In genomic region chr5:77124817-77125283, GRCm38 (mm10) we compare ENCODE assay signal across 7 mouse cellular contexts. TPM values are rescaled to one million over a fixed set of nuclear protein-coding genes. Genes with fewer than 3 reads are reported as not detected.
DNase-seq lines count a peak whose midpoint lies in the region; ATAC-seq and TF ChIP-seq lines count a peak whose summit lies in the region.

No protein-coding gene starts in this region.

- TF ChIP-seq CTCF in kidney, adult 2 months (conservative IDR thresholded peaks at IDR 0.05; ENCODE audit: insufficient read depth, insufficient read length, low read depth, low read length), result no peak
- TF ChIP-seq CTCF in thymus, adult 2 months (IDR thresholded peaks at IDR 0.05; ENCODE audit: borderline replicate concordance, control insufficient read depth, extremely low read depth, insufficient read depth, low read length, poor library complexity), result no peak

- no peak for DNase-seq in kidney, adult 2 months
- DNase-seq in thymus, adult 2 months, result no peak
- DNase-seq in thymus, postnatal 25 days, result no peak
- DNase-seq in embryo, embryonic 11 days, result no peak

- WGBS in kidney, embryonic 15.5 days, result 66% methylated on average over 4 of the region's 4 CpGs
- WGBS in kidney, adult 2 months, result 69% methylated on average over 4 of the region's 4 CpGs
- 31% methylated on average over 4 of the region's 4 CpGs for WGBS in thymus, adult 2 months

- H3K27me3 ChIP-seq in kidney, embryonic 15.5 days, result no peaks in the 10 kb centered on the region
- H3K27me3 ChIP-seq in kidney, adult 2 months (replicated peaks; ENCODE audit: control insufficient read depth, insufficient read depth, low read length), result no peaks in the 10 kb centered on the region
- no peaks in the 10 kb centered on the region for H3K27me3 ChIP-seq in thymus, adult 2 months (ENCODE audit: control insufficient read depth, insufficient read depth, low read length)

- H3K36me3 ChIP-seq in kidney, embryonic 15.5 days, result no peaks in the 10 kb centered on the region
- H3K36me3 ChIP-seq in kidney, adult 2 months (ENCODE audit: control insufficient read depth, insufficient read depth, low read length), result no peaks in the 10 kb centered on the region
- H3K36me3 ChIP-seq in thymus, adult 2 months (ENCODE audit: control insufficient read depth, insufficient read depth, low read length), result no peaks in the 10 kb centered on the region

- H3K9ac ChIP-seq in kidney, embryonic 15.5 days, result no peak overlapping the region

- H3K4me2 ChIP-seq in kidney, embryonic 15.5 days, result no peak overlapping the region

- peak overlapping the region; percentile 45; the same call in 1 of the 2 replicates for H3K27ac ChIP-seq in kidney, embryonic 15.5 days
- H3K27ac ChIP-seq in kidney, adult 2 months (ENCODE audit: insufficient read depth, low read depth, low read length), result no peak overlapping the region
- H3K27ac ChIP-seq in thymus, adult 2 months (ENCODE audit: control insufficient read depth, insufficient read depth, low read length), result peak overlapping the region; percentile 74; the same call in 1 of the 2 replicates

- H3K4me1 ChIP-seq in kidney, embryonic 15.5 days, result peaks cover 26% of the 10 kb centered on the region
- H3K4me1 ChIP-seq in kidney, adult 2 months (ENCODE audit: control insufficient read depth, insufficient read depth, low read length), result no peaks in the 10 kb centered on the region
- H3K4me1 ChIP-seq in thymus, adult 2 months (replicated peaks; ENCODE audit: control insufficient read depth, insufficient read depth, low read length), result peaks cover 19% of the 10 kb centered on the region

- H3K4me3 ChIP-seq in kidney, embryonic 15.5 days (replicated peaks), result no peak overlapping the region
- no peak overlapping the region for H3K4me3 ChIP-seq in kidney, adult 2 months (ENCODE audit: insufficient read depth, low read depth, low read length)
- no peak overlapping the region for H3K4me3 ChIP-seq in thymus, adult 2 months (ENCODE audit: control insufficient read depth, insufficient read depth, low read length)

- no peaks in the 10 kb centered on the region for H3K9me3 ChIP-seq in kidney, embryonic 15.5 days (replicated peaks)

- no peak for TF ChIP-seq POLR2A in kidney, adult 2 months (IDR thresholded peaks at IDR 0.05; ENCODE audit: low read depth, low read length)
- TF ChIP-seq POLR2A in thymus, adult 2 months (IDR thresholded peaks at IDR 0.05; ENCODE audit: control insufficient read depth, extremely low read depth, insufficient read depth, low read length, poor library complexity), result no peak

- ATAC-seq in kidney, embryonic 15.5 days (replicated peaks; ENCODE audit: low FRiP score), result no peak
- ATAC-seq in hematopoietic stem cell, adult 5-6 weeks (replicated peaks in 1 of 2; ENCODE audit: insufficient read depth in 1 of 2, low FRiP score in 2 of 2, low TSS enrichment in 1 of 2, low read depth in 1 of 2, poor library complexity in 2 of 2, severe bottlenecking in 2 of 2), result peak; percentile 25 to 59; a peak in 2 of 4 replicates
- no peak for ATAC-seq in monocyte, adult 5-6 weeks (replicated peaks; ENCODE audit: insufficient number of reproducible peaks, low FRiP score, low TSS enrichment, poor library complexity, severe bottlenecking)

RNA-seq across cellular contexts. Expression of gene Hopx, which starts 9.9 kb away (rescaled TPM):
- polyA plus RNA-seq in kidney, embryonic 15.5 days (2015; fragmentation: Nextera tagmentation; extraction: Ambion mirVana), result 1.0 and 1.7 TPM in 2 replicates
- polyA plus RNA-seq in kidney, adult 2 months (2012; rRNA removed), result 14.2 and 18.4 TPM in 2 replicates
- polyA plus RNA-seq in thymus, adult 2 months (2012; rRNA removed), result 8.1 and 26.1 TPM in 2 replicates
- 0.88 and 2.6 TPM in 2 replicates for total RNA-seq in hematopoietic stem cell, adult 5-6 weeks (2017)
- total RNA-seq in monocyte, adult 5-6 weeks (2017), result 29.6 to 53.4 TPM (median 30.5 TPM) in 3 replicates

Comparison
In these comparisons a context has a peak if more than half of its experiments do, and no peak if none do; other contexts are left out.
1. ATAC-seq: peak in hematopoietic stem cell, adult 5-6 weeks (2 of 2); none in kidney, embryonic 15.5 days (single experiment) and monocyte, adult 5-6 weeks (single experiment).